8 mouse cellular contexts compared by ENCODE assay signal in the genomic region with DNA sequence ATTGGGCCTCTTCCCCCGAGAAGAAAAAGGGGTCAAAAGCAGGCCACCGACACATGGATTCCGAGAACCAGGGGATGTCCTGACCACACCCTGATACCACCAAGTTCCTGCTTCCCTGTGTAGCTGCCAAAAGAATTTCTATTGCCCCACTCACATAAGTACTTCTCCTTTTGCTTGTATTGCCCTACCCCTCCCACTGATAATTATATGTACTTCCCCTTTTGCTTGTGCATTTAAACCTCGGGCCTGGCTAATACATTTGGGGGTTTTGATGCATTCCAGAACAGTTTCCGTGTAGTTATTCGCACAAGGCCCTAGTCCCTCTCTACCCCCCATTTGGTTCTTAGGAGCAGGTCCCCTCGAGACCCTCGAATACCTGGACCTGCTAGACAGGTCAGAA. TPM values are rescaled to one million over a fixed set of nuclear protein-coding genes. Genes with fewer than 3 reads are reported as not detected.
DNase-seq lines count a peak whose midpoint lies in the region; ATAC-seq and TF ChIP-seq lines count a peak whose summit lies in the region.
"Not testable (repeated sequence)": the region's sequence is repeated elsewhere in the genome, so short reads cannot be mapped to it uniquely, and the experiment has no call there.

No protein-coding gene starts in this region.

- not testable (repeated sequence) for H3K36me3 ChIP-seq in MEL (ENCODE audit: control insufficient read depth in 1 of 2, insufficient read depth in 2 of 2, low read length in 2 of 2); liver, embryonic 13.5 days

- H3K4me2 ChIP-seq in liver, embryonic 13.5 days, result not testable (repeated sequence)

- DNase-seq in 416B (ENCODE audit: low read depth) (peak; percentile 96), MEL (ENCODE audit: low read depth, low spot score) (peak; percentile 91)
- peak; percentile 26 for DNase-seq in heart, adult 8-10 months (ENCODE audit: low spot score)
- peak; percentile 3 for DNase-seq in liver, embryonic 13.5 days
- DNase-seq in lung, postnatal 36 days, result peak; percentile 51
- peak; percentile 9 to 25 for DNase-seq in spleen, adult 18-20 months

- TF ChIP-seq EP300 in MEL (IDR thresholded peaks at IDR 0.05; ENCODE audit: low read depth in 1 of 2, low read length in 2 of 2), result peak; percentile 79 to 84

- H3K27ac ChIP-seq in MEL (ENCODE audit: control insufficient read depth, low read depth, low read length), result peak overlapping the region; percentile 99
- H3K27ac ChIP-seq in brown adipose tissue, adult 24 weeks (replicated peaks; ENCODE audit: low read depth, low read length), result peak overlapping the region; percentile 87
- H3K27ac ChIP-seq in liver, embryonic 13.5 days, result not testable (repeated sequence)

- ATAC-seq in liver, embryonic 13.5 days (ENCODE audit: low read depth), result not testable (repeated sequence)
- ATAC-seq in monocyte, adult 5-6 weeks (replicated peaks; ENCODE audit: insufficient number of reproducible peaks, low FRiP score, low TSS enrichment, poor library complexity, severe bottlenecking), result 0 out of 2 replicates have a peak, but pooled peaks have one; percentile 43

- not testable (repeated sequence) for H3K4me3 ChIP-seq in MEL (ENCODE audit: control insufficient read depth in 1 of 2, insufficient read depth in 1 of 2, low read depth in 2 of 2, low read length in 2 of 2); brown adipose tissue, adult 24 weeks (ENCODE audit: insufficient read depth, low read depth, low read length); liver, embryonic 13.5 days (replicated peaks)

- not testable (repeated sequence) for TF ChIP-seq RAD21 in MEL (IDR thresholded peaks at IDR 0.05; ENCODE audit: low read depth, low read length)

- not testable (repeated sequence) for H3K9me3 ChIP-seq in MEL (replicated peaks; ENCODE audit: insufficient read depth, low read length); liver, embryonic 13.5 days (replicated peaks)

- WGBS in liver, embryonic 13.5 days (ENCODE audit: insufficient replicate concordance), result 15% methylated on average over 8 of the region's 8 CpGs

- not testable (repeated sequence) for H3K4me1 ChIP-seq in MEL (ENCODE audit: control insufficient read depth in 1 of 2, insufficient read depth in 2 of 2, low read length in 2 of 2); brown adipose tissue, adult 24 weeks (ENCODE audit: control insufficient read depth, insufficient read depth, insufficient read length, low read length); liver, embryonic 13.5 days (replicated peaks)

- not testable (repeated sequence) for H3K27me3 ChIP-seq in MEL (ENCODE audit: control insufficient read depth in 1 of 2, insufficient read depth in 2 of 2, low read length in 2 of 2); liver, embryonic 13.5 days

- H3K79me2 ChIP-seq in MEL (ENCODE audit: control insufficient read depth, insufficient read depth, low read length, poor library complexity), result peaks cover 10% of the 10 kb centered on the region

- H3K9ac ChIP-seq in MEL (ENCODE audit: control insufficient read depth, low read depth, low read length, poor library complexity, severe bottlenecking), result peak overlapping the region; percentile 62
- H3K9ac ChIP-seq in liver, embryonic 13.5 days, result not testable (repeated sequence)

- peak in 1 of 2 experiments; percentile 58; a peak in 2 of 4 replicates for TF ChIP-seq POLR2A in MEL (IDR thresholded peaks at IDR 0.05; ENCODE audit: control insufficient read depth in 1 of 2, insufficient read depth in 1 of 2, low read depth in 1 of 2, low read length in 2 of 2, poor library complexity in 1 of 2)

- not testable (repeated sequence) for TF ChIP-seq CTCF in MEL (IDR thresholded peaks at IDR 0.05 in 2 of 3, conservative IDR thresholded peaks at IDR 0.05 in 1 of 3; ENCODE audit: control insufficient read depth in 1 of 3, insufficient read depth in 1 of 3, low read depth in 2 of 3, low read length in 3 of 3, poor library complexity in 1 of 3, severe bottlenecking in 1 of 3)

TF ChIP-seq in MEL, 35 proteins besides CTCF, POLR2A, EP300 and RAD21:
- TF ChIP-seq TAL1 (IDR thresholded peaks at IDR 0.05; ENCODE audit: low read length), result peak; percentile 29; the same call in 1 of the 2 replicates
- TF ChIP-seq NELFE (IDR thresholded peaks at IDR 0.05; ENCODE audit: low read depth, low read length), result 0 out of 2 replicates have a peak, but pooled peaks have one; percentile 25
- TF ChIP-seq RCOR1 (IDR thresholded peaks at IDR 0.05; ENCODE audit: low read depth, low read length), result peak; percentile 83
- peak; percentile 59; the same call in 1 of the 2 replicates for TF ChIP-seq ZMIZ1 (IDR thresholded peaks at IDR 0.05; ENCODE audit: low read depth, low read length)
- TF ChIP-seq GATA1 (IDR thresholded peaks at IDR 0.05; ENCODE audit: low read depth, low read length), result peak; percentile 72
- TF ChIP-seq MAZ (IDR thresholded peaks at IDR 0.05; ENCODE audit: low read depth, low read length), result peak; percentile 88
- peak; percentile 87 for TF ChIP-seq ETS1 (IDR thresholded peaks at IDR 0.05; ENCODE audit: low read depth, low read length)
- TF ChIP-seq HCFC1 (IDR thresholded peaks at IDR 0.05; ENCODE audit: low read depth, low read length), result 0 out of 2 replicates have a peak, but pooled peaks have one; percentile 17
- peak; percentile 81 for TF ChIP-seq SIN3A (IDR thresholded peaks at IDR 0.05; ENCODE audit: low read length)
- peak; percentile 93 for TF ChIP-seq TBP (IDR thresholded peaks at IDR 0.05; ENCODE audit: low read depth, low read length)
TF ChIP-seq in MEL: peak in this region for 10; not testable (repeated sequence) for 25.

RNA-seq across cellular contexts. Expression of gene Zfp971, which starts 2.3 kb away (rescaled TPM):
- 46.7 and 59.7 TPM in 2 replicates for total RNA-seq in MEL (2012; rRNA removed)
- over 10,000 TPM in 1 of 2 experiments, 10 to 100 TPM in 1; 17.7 to 10,023 TPM for polyA plus RNA-seq in MEL (2012; ENCODE audit: insufficient read depth in 1 of 2, insufficient read length in 2 of 2, low read depth in 1 of 2, low replicate concordance in 2 of 2, missing spikeins in 1 of 2)
- polyA plus RNA-seq in brown adipose tissue, adult 24 weeks (2012; ENCODE audit: insufficient read depth, insufficient read length, missing spikeins), result 10.9 and 25.8 TPM in 2 replicates
- 100 to 1,000 TPM; 111 to 124 (median 122) TPM for total RNA-seq in heart, adult 8-10 months (2022)
- polyA plus RNA-seq in liver, embryonic 13.5 days (2015; fragmentation: Nextera tagmentation; extraction: Ambion mirVana), result 2.9 and 4.3 TPM in 2 replicates
- total RNA-seq in monocyte, adult 5-6 weeks (2017), result 117 to 200 TPM (median 181 TPM) in 3 replicates

RNA-seq across cellular contexts. Expression of gene Zfp931, which starts 57.5 kb away (rescaled TPM):
- total RNA-seq in MEL (2012; rRNA removed), result not detected in 2 replicates
- under 1 TPM in 1 of 2 experiments, not detected in 1; 0.15 TPM for polyA plus RNA-seq in MEL (2012; ENCODE audit: insufficient read depth in 1 of 2, insufficient read length in 2 of 2, low read depth in 1 of 2, low replicate concordance in 2 of 2, missing spikeins in 1 of 2)
- 40.2 and 40.6 TPM in 2 replicates for polyA plus RNA-seq in brown adipose tissue, adult 24 weeks (2012; ENCODE audit: insufficient read depth, insufficient read length, missing spikeins)
- 10 to 100 TPM; 14.0 to 18.2 (median 16.8) TPM for total RNA-seq in heart, adult 8-10 months (2022)
- 3.8 and 4.7 TPM in 2 replicates for polyA plus RNA-seq in liver, embryonic 13.5 days (2015; fragmentation: Nextera tagmentation; extraction: Ambion mirVana)
- total RNA-seq in monocyte, adult 5-6 weeks (2017), result 12.2 to 24.3 TPM (median 13.7 TPM) in 3 replicates

Comparison
In these comparisons a context has a peak if more than half of its experiments do, and no peak if none do; other contexts are left out.
1. DNase-seq: peak in every context shown above with its lines; median percentile 96 in 416B; 91 in MEL; 51 in lung, postnatal 36 days; 26 in heart, adult 8-10 months; 17 in spleen, adult 18-20 months; 3 in liver, embryonic 13.5 days.
2. RNA of gene Zfp931, which starts 57.5 kb away (total RNA-seq): 14.0 to 18.2 TPM in heart, adult 8-10 months and 12.2 to 24.3 TPM in monocyte, adult 5-6 weeks; not detected in MEL; every median in the first group is over 10 times any median in the second.